Mouse (Mus musculus) bone marrow macrophage, adult 2 months (primary cell): Measurements from ENCODE around the gene Bckdhb. TPM values are rescaled to one million over a fixed set of nuclear protein-coding genes. Genes with fewer than 3 reads are reported as not detected.

ENCODE experiments used
- H3K27ac ChIP-seq: 2 replicates; pipeline ENCODE4 v1.5.1; 2012; ENCODE audit warnings: low read depth, low read length; ENCODE audit not compliant: insufficient read depth
- H3K4me1 ChIP-seq: 2 replicates; pipeline ENCODE4 v1.6.1; 2012; ENCODE audit warnings: low read length; ENCODE audit not compliant: control insufficient read depth, insufficient read depth
- H3K4me3 ChIP-seq: 2 replicates; pipeline ENCODE4 v1.5.1; 2012; ENCODE audit warnings: mild to moderate bottlenecking, low read length, moderate library complexity; ENCODE audit not compliant: insufficient read depth
- CTCF ChIP-seq: IDR thresholded peaks from 2 replicates; pipeline ENCODE4 v1.5.1; 2012; ENCODE audit warnings: low read depth, mild to moderate bottlenecking, low read length, moderate library complexity
- POLR2A ChIP-seq: IDR thresholded peaks from 2 replicates; pipeline ENCODE4 v1.6.1; 2012; ENCODE audit warnings: mild to moderate bottlenecking, low read depth, low read length, borderline replicate concordance
- polyA plus RNA-seq: library from polyadenylated mRNA; stranded (reverse); fragments of >200 nt; gene quantifications from 2 replicates; pipeline ENCODE4 v1.2.4, GENCODE M21; 2012; ENCODE audit not compliant: missing spikeins, insufficient read depth, insufficient read length

The Bckdhb gene
- polyA plus RNA-seq, 1 experiment: 9.8 TPM

DNA sequence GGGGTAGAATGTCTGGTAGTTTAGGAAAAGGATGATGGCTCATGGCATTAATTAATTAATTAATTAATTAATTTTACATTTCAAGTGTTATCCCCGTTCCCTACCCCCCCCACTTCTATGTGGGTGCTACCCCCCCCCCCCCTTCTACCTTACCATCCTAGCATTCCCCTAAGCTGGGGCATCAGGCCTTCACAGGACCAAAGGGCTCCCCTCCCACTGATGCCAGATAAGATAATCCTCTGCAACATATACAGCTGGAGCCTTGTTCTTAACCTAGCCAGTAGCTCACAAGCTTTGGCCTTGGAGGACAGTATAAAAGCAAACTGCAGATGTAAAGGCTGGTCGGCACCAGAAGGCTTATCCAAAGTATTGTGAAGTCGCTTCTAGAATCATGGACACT lies 138.7 kb downstream of the Bckdhb start:
- Histone ChIP-seq H3K4me1 (peaks cover 4% of the 10 kb centered on the region), H3K4me3 (no peak overlapping the region), H3K27ac (no peak overlapping the region)
- no peak for TF ChIP-seq POLR2A
- TF ChIP-seq CTCF: no peak

DNA sequence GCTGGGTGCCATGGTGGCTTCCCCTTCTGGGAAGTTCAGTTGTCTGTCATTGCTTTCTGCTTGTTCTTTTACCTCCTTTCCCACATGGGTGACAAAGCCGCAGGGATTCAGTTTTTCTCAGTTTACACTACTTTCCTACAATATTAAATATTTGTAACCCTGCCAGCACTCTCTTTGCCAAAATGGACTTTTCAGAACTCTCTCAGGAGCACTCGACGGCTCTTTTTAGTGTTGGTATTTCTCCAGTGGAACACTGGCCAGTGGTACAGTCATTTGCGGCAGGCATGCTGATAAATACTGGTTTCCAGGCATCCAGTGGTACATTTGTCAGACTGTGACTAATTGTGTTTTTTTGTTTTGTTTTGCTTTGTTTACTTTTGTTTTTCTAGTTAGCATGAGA lies 139.2 kb downstream of the Bckdhb start:
- TF ChIP-seq CTCF (no peak), POLR2A (no peak)
- Histone ChIP-seq H3K27ac (no peak overlapping the region), H3K4me1 (peaks cover 4% of the 10 kb centered on the region), H3K4me3 (no peak overlapping the region)

DNA sequence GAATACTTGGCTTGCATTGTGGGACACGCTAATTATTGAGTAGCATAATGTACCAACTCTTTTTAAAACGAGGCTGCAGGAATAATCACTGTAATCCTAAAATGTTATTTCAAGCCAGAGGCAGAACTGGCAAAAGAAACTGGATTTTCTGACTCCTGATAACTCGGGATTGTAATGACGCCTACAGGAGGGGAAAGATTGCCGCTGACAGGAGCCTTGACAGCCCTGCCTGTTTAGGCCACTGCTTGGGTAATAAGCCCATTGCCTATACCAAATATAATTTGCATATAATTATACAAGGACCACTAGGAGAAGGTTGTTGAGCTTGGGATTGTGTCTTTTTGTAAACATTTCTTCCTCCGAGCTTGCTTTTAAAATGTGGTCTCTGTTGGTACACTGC lies 145.3 kb downstream of the Bckdhb start:
- H3K4me3 ChIP-seq: no peak overlapping the region
- no peak overlapping the region for H3K27ac ChIP-seq
- TF ChIP-seq CTCF: no peak
- no peak for TF ChIP-seq POLR2A
- H3K4me1 ChIP-seq: no peaks in the 10 kb centered on the region

- H3K4me1 ChIP-seq: no peaks in the 10 kb centered on the region
- H3K4me3 ChIP-seq: no peak overlapping the region
- no peak overlapping the region for H3K27ac ChIP-seq
- no peak for TF ChIP-seq CTCF
- TF ChIP-seq POLR2A: no peak
Measured at GRCm38 (mm10) chr9:84070740-84071139, 145.8 kb downstream of the Bckdhb start.

DNA sequence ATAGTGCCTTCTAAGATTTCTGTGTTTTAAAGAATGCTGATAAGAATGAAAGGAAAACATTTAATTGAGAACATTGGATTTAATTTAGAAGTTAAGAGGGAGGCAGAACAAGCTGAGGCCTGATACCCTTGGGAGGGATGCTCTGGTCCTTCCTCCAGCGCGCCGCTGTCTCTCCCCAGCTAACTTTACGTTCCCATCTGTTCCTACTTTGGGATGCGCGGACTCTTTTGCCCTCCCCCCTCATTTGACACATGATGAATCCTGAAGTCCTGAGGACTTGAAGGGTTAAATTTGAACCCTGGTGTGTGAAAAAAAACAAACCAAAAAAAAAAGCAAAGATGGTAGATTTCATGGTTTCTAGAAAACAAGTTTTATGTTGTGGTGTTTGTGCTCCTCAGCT lies 147.6 kb downstream of the Bckdhb start:
- H3K4me3 ChIP-seq: no peak overlapping the region
- no peak overlapping the region for H3K27ac ChIP-seq

DNA sequence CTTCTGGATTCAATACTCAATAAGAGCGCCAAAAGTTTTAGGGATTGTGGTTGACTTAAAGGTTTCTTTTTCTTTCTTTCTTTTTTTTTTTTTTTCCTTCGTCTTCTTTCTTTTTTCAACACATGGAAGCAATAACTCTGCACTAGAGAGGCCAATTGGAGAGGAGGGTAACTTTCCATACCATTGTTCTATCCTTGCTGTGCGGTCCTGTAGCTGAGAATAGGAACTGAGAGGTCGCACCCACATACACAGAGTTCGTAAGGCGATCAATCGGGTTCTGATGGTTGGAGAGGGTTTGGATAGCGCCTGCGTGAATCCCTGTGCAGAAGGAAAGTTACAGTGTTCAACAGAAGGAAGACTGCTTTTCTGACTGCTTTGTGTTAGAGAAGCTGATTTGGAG lies 148.3 kb downstream of the Bckdhb start:
- no peak overlapping the region for H3K27ac ChIP-seq
- TF ChIP-seq POLR2A: no peak
- TF ChIP-seq CTCF: no peak

More for the DNA sequence above, 147.6 kb downstream of the Bckdhb start:
- no peaks in the 10 kb centered on the region for H3K4me1 ChIP-seq
- TF ChIP-seq CTCF: no peak
- no peak for TF ChIP-seq POLR2A

GRCm38 (mm10) chr9:84083551-84083950 lies 158.6 kb downstream of the Bckdhb start:
- H3K27ac ChIP-seq: no peak overlapping the region
- TF ChIP-seq CTCF (no peak), POLR2A (no peak)
- H3K4me3 ChIP-seq: no peak overlapping the region
- no peaks in the 10 kb centered on the region for H3K4me1 ChIP-seq

More for the DNA sequence above, 148.3 kb downstream of the Bckdhb start:
- no peak overlapping the region for H3K4me3 ChIP-seq
- no peaks in the 10 kb centered on the region for H3K4me1 ChIP-seq

GRCm38 (mm10) chr9:84084686-84085085 lies 159.7 kb downstream of the Bckdhb start:
- Histone ChIP-seq H3K4me1 (no peaks in the 10 kb centered on the region), H3K4me3 (no peak overlapping the region), H3K27ac (no peak overlapping the region)
- no peak for TF ChIP-seq CTCF
- no peak for TF ChIP-seq POLR2A

- TF ChIP-seq CTCF (no peak), POLR2A (no peak)
- Histone ChIP-seq H3K4me3 (no peak overlapping the region), H3K4me1 (no peaks in the 10 kb centered on the region), H3K27ac (no peak overlapping the region)
Measured at GRCm38 (mm10) chr9:84090316-84091063, 165.5 kb downstream of the Bckdhb start.

DNA sequence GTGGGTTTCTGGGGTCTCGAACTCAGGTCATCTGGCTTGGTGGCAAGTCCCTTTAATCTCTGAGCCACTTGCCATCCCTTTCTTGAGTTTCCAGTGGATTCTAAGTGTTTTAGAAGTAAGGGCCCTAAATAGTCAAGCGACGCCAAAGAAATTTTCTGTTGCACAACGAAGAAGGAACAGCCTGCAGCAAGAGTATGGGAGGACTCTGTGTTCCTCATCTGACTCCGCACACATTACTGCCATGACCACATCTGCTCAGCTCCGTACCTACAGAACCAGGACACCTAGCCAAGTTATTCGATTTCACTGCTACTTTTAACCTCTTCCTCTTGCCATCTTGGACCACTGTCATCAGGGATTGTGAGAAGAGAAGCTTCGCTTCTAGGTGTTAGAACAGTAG lies 168.0 kb downstream of the Bckdhb start:
- TF ChIP-seq POLR2A: no peak
- no peak for TF ChIP-seq CTCF
- H3K4me1 ChIP-seq: no peaks in the 10 kb centered on the region
- no peak overlapping the region for H3K4me3 ChIP-seq
- H3K27ac ChIP-seq: no peak overlapping the region
